Mouse (Mus musculus) embryonic fibroblast, embryonic 13.5 days (primary cell): ENCODE data around the gene Herc3.

Experiments
- CTCF ChIP-seq: IDR thresholded peaks from 2 replicates; pipeline ENCODE4 v1.5.1; 2011; ENCODE audit warnings: mild to moderate bottlenecking, control low read depth, low read length, moderate library complexity, borderline replicate concordance; ENCODE audit not compliant: insufficient read depth
- POLR2A ChIP-seq: IDR thresholded peaks from 2 replicates; pipeline ENCODE4 v1.6.1; 2011; ENCODE audit warnings: low read depth, mild to moderate bottlenecking, control low read depth, low read length, moderate library complexity

- TF ChIP-seq CTCF (no peak), POLR2A (no peak)
Measured at GRCm38 (mm10) chr6:58842186-58842585, 10.9 kb downstream of the Herc3 start.
